Comparison of ENCODE assay signal across 9 mouse cellular contexts in the genomic region with DNA sequence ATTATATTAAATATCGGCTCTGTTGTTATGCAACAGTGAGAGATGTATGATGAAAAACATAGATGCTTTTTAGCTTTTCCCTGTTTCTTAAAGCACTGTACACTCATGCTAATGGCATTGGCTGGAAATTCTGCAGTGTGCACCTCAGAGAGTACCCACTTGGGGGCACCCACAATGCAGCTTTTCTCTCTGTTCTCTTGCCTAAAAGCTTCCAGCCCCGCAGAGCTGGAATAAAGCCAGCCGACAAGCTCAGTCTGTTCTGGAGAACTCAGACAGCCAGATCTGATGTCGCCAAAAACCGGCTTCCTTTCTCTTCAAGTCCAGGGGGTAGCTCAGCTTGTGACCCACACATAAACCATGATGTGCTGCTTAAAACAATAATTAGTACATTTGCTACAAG. TPM values are rescaled to one million over a fixed set of nuclear protein-coding genes. Genes with fewer than 3 reads are reported as not detected.
A peak's percentile ranks its signal among the peaks of the same experiment; 100 is the strongest.
DNase-seq lines count a peak whose midpoint lies in the region; ATAC-seq and TF ChIP-seq lines count a peak whose summit lies in the region.
"Had no signal": no experiment of that assay in that cellular context is flagged by ENCODE, and none has a peak within 500 bp of the region (broad histone marks: within the 10 kb centered on the region; RNA-seq: fewer than 3 reads in every experiment).

No protein-coding gene starts in this region.

- H3K36me3 ChIP-seq in thymus, adult 2 months (ENCODE audit: control insufficient read depth, insufficient read depth, low read length): no peaks in the 10 kb centered on the region
- no peaks in the 10 kb centered on the region for H3K36me3 ChIP-seq in kidney, postnatal 0 days (ENCODE audit: insufficient read depth, low read length)
- H3K36me3 ChIP-seq in limb, embryonic 14.5 days (ENCODE audit: control insufficient read depth, insufficient read depth, low read length): no peaks in the 10 kb centered on the region
- no peaks in the 10 kb centered on the region for H3K36me3 ChIP-seq in neural tube, embryonic 13.5 days
- H3K36me3 ChIP-seq: G1E had no signal

- no peak overlapping the region for H3K27ac ChIP-seq in thymus, adult 2 months (ENCODE audit: control insufficient read depth, insufficient read depth, low read length)
- H3K27ac ChIP-seq in cortical plate, adult 2 months (ENCODE audit: insufficient read depth, low read length): no peak overlapping the region
- H3K27ac ChIP-seq in gastrocnemius, adult 2 months: no peak overlapping the region
- H3K27ac ChIP-seq in kidney, postnatal 0 days: no peak overlapping the region
- H3K27ac ChIP-seq in limb, embryonic 14.5 days (replicated peaks; ENCODE audit: low read depth, low read length): no peak overlapping the region
- H3K27ac ChIP-seq in neural tube, embryonic 13.5 days (replicated peaks): no peak overlapping the region

- no peak overlapping the region for H3K4me2 ChIP-seq in kidney, postnatal 0 days (ENCODE audit: low read length)
- no peak overlapping the region for H3K4me2 ChIP-seq in limb, embryonic 14.5 days (replicated peaks; ENCODE audit: low read depth, low read length, severe bottlenecking)
- H3K4me2 ChIP-seq in neural tube, embryonic 13.5 days: no peak overlapping the region

- H3K27me3 ChIP-seq in thymus, adult 2 months (ENCODE audit: control insufficient read depth, insufficient read depth, low read length): no peaks in the 10 kb centered on the region
- H3K27me3 ChIP-seq in kidney, postnatal 0 days (ENCODE audit: insufficient read depth, low read length): no peaks in the 10 kb centered on the region
- no peaks in the 10 kb centered on the region for H3K27me3 ChIP-seq in limb, embryonic 14.5 days (ENCODE audit: control insufficient read depth, insufficient read depth, low read length)
- no peaks in the 10 kb centered on the region for H3K27me3 ChIP-seq in neural tube, embryonic 13.5 days

- ATAC-seq in kidney, postnatal 0 days (replicated peaks; ENCODE audit: low FRiP score, low read depth): no peak
- ATAC-seq in limb, embryonic 14.5 days (ENCODE audit: low FRiP score, low read depth): peak; percentile 89
- ATAC-seq in neural tube, embryonic 13.5 days (ENCODE audit: low read depth): peak; percentile 75

- TF ChIP-seq CTCF in thymus, adult 2 months (IDR thresholded peaks at IDR 0.05; ENCODE audit: borderline replicate concordance, control insufficient read depth, extremely low read depth, insufficient read depth, low read length, poor library complexity): no peak
- peak; percentile 64 for TF ChIP-seq CTCF in cortical plate, adult 2 months (IDR thresholded peaks at IDR 0.05; ENCODE audit: extremely low read depth, insufficient read depth, low read length)
- peak; percentile 15; the same call in 1 of the 2 replicates for TF ChIP-seq CTCF in gastrocnemius, adult 2 months (IDR thresholded peaks at IDR 0.05)
- peak; percentile 71 for TF ChIP-seq CTCF in kidney, postnatal 0 days (IDR thresholded peaks at IDR 0.05; ENCODE audit: low read depth)

- H3K4me1 ChIP-seq in thymus, adult 2 months (replicated peaks; ENCODE audit: control insufficient read depth, insufficient read depth, low read length): no peaks in the 10 kb centered on the region
- peaks cover 1% of the 10 kb centered on the region for H3K4me1 ChIP-seq in cortical plate, adult 2 months (ENCODE audit: control insufficient read depth, insufficient read depth, low read length)
- H3K4me1 ChIP-seq in kidney, postnatal 0 days (replicated peaks; ENCODE audit: insufficient read depth, low read length): no peaks in the 10 kb centered on the region
- H3K4me1 ChIP-seq in limb, embryonic 14.5 days (ENCODE audit: control insufficient read depth, insufficient read depth, low read length): no peaks in the 10 kb centered on the region
- no peaks in the 10 kb centered on the region for H3K4me1 ChIP-seq in neural tube, embryonic 13.5 days (replicated peaks)

- peak; percentile 15 for DNase-seq in thymus, adult 2 months
- no peak for DNase-seq in thymus, adult 18-20 months
- DNase-seq in gastrocnemius, adult 2 months: peak; percentile 63
- DNase-seq in kidney, postnatal 0 days (ENCODE audit: low spot score): peak; percentile 90
- DNase-seq in limb, embryonic 14.5 days (ENCODE audit: low spot score): peak; percentile 85
- DNase-seq in thymus, postnatal 25 days: peak; percentile 8

- intact Hi-C loops in gastrocnemius, adult 2 months (cut with DNase I): no loop called here

- WGBS in thymus, adult 2 months: 22% methylated on average over 5 of the region's 5 CpGs
- 13% methylated on average over 5 of the region's 5 CpGs for WGBS in kidney, postnatal 0 days
- WGBS in limb, embryonic 14.5 days: 10% methylated on average over 5 of the region's 5 CpGs
- WGBS in neural tube, embryonic 13.5 days: 24% methylated on average over 5 of the region's 5 CpGs

- H3K4me3 ChIP-seq in thymus, adult 2 months (ENCODE audit: control insufficient read depth, insufficient read depth, low read length): no peak overlapping the region
- no peak overlapping the region for H3K4me3 ChIP-seq in cortical plate, adult 2 months (ENCODE audit: insufficient read depth, low read length)
- no peak overlapping the region for H3K4me3 ChIP-seq in gastrocnemius, adult 2 months
- no peak overlapping the region for H3K4me3 ChIP-seq in kidney, postnatal 0 days (replicated peaks; ENCODE audit: low read depth, low read length)
- H3K4me3 ChIP-seq in limb, embryonic 14.5 days (replicated peaks; ENCODE audit: low read length): no peak overlapping the region
- no peak overlapping the region for H3K4me3 ChIP-seq in neural tube, embryonic 13.5 days

- no peak overlapping the region for H3K9ac ChIP-seq in kidney, postnatal 0 days (ENCODE audit: low read depth, low read length)
- H3K9ac ChIP-seq in limb, embryonic 14.5 days (ENCODE audit: low read depth, low read length, severe bottlenecking): no peak overlapping the region
- no peak overlapping the region for H3K9ac ChIP-seq in neural tube, embryonic 13.5 days

- no peaks in the 10 kb centered on the region for H3K9me3 ChIP-seq in kidney, postnatal 0 days (replicated peaks; ENCODE audit: low read length)
- no peaks in the 10 kb centered on the region for H3K9me3 ChIP-seq in limb, embryonic 14.5 days (ENCODE audit: control insufficient read depth, low read length)
- peaks cover 5% of the 10 kb centered on the region; the same call in 1 of the 2 replicates for H3K9me3 ChIP-seq in neural tube, embryonic 13.5 days
- H3K9me3 ChIP-seq: G1E had no signal

- TF ChIP-seq POLR2A in thymus, adult 2 months (IDR thresholded peaks at IDR 0.05; ENCODE audit: control insufficient read depth, extremely low read depth, insufficient read depth, low read length, poor library complexity): no peak
- no peak for TF ChIP-seq POLR2A in cortical plate, adult 2 months (IDR thresholded peaks at IDR 0.05; ENCODE audit: extremely low read depth, insufficient read depth, low read length)
- TF ChIP-seq POLR2A in limb, embryonic 14.5 days (IDR thresholded peaks at IDR 0.05; ENCODE audit: borderline replicate concordance, extremely low read depth, insufficient read depth, insufficient read length): no peak

RNA-seq across cellular contexts. Expression of a gene that starts 14.0 kb away (rescaled TPM):
- 378 and 530 TPM in 2 replicates for polyA plus RNA-seq in thymus, adult 2 months (2012; rRNA removed)
- 718 and 773 TPM in 2 replicates for polyA plus RNA-seq in cortical plate, adult 2 months (2012; rRNA removed)
- 1,000 to 10,000 TPM in 1 of 2 experiments, 100 to 1,000 TPM in 1; 956 to 1,535 TPM for total RNA-seq in gastrocnemius, adult 2 months (2021)
- polyA plus RNA-seq in kidney, postnatal 0 days (2015; fragmentation: Nextera tagmentation; extraction: Ambion mirVana): 2,509 and 2,635 TPM in 2 replicates
- polyA plus RNA-seq in limb, embryonic 14.5 days (2012; rRNA removed): 647 and 720 TPM in 2 replicates
- 1,044 and 1,089 TPM in 2 replicates for polyA plus RNA-seq in limb, embryonic 14.5 days (2014; fragmentation: Nextera tagmentation; extraction: Ambion mirVana)
- polyA plus RNA-seq in neural tube, embryonic 13.5 days (2015; fragmentation: Nextera tagmentation; extraction: Ambion mirVana): 1,190 and 1,193 TPM in 2 replicates

RNA-seq across cellular contexts. Expression of a gene that starts 32.6 kb away (rescaled TPM):
- 23.9 and 24.1 TPM in 2 replicates for polyA plus RNA-seq in thymus, adult 2 months (2012; rRNA removed)
- polyA plus RNA-seq in cortical plate, adult 2 months (2012; rRNA removed): 52.8 and 53.9 TPM in 2 replicates
- total RNA-seq in gastrocnemius, adult 2 months (2021): 10 to 100 TPM; 25.2 to 27.5 TPM
- 38.5 and 41.3 TPM in 2 replicates for polyA plus RNA-seq in kidney, postnatal 0 days (2015; fragmentation: Nextera tagmentation; extraction: Ambion mirVana)
- polyA plus RNA-seq in limb, embryonic 14.5 days (2012; rRNA removed): 30.2 and 31.3 TPM in 2 replicates
- 55.3 and 55.6 TPM in 2 replicates for polyA plus RNA-seq in limb, embryonic 14.5 days (2014; fragmentation: Nextera tagmentation; extraction: Ambion mirVana)
- 83.1 and 92.3 TPM in 2 replicates for polyA plus RNA-seq in neural tube, embryonic 13.5 days (2015; fragmentation: Nextera tagmentation; extraction: Ambion mirVana)

Comparison
In these comparisons a context has a peak if more than half of its experiments do, and no peak if none do; other contexts are left out.
1. DNase-seq: peak in thymus, adult 2 months (single experiment), gastrocnemius, adult 2 months (single experiment), kidney, postnatal 0 days (single experiment), limb, embryonic 14.5 days (single experiment) and thymus, postnatal 25 days (single experiment); none in thymus, adult 18-20 months (0 of 2).